Mouse (Mus musculus) heart, embryonic 11.5 days (tissue): ENCODE measurements around the gene Plekhj1. TPM values are rescaled to one million over a fixed set of nuclear protein-coding genes. Genes with fewer than 3 reads are reported as not detected.

Source experiments
- ATAC-seq: fragments of 200-750 bp; cut with Nextera tagmentation; replicated peaks from 2 replicates; pipeline ENCODE4 v1.8.0; 2017; ENCODE audit warnings: moderate library complexity; ENCODE audit not compliant: insufficient number of reproducible peaks, low FRiP score, low TSS enrichment
- H3K27ac ChIP-seq: fragments of 300-500 bp; sonication (generic); 2 replicates; pipeline ENCODE4 v1.5.1; 2014; ENCODE audit warnings: mild to moderate bottlenecking, low read depth, low read length
- H3K27me3 ChIP-seq: fragments of 300-500 bp; sonication (generic); 2 replicates; pipeline ENCODE4 v1.6.1; 2014; ENCODE audit warnings: mild to moderate bottlenecking, low read length, mixed read lengths; ENCODE audit not compliant: control insufficient read depth, insufficient read depth
- H3K36me3 ChIP-seq: fragments of 300-500 bp; sonication (generic); 2 replicates; pipeline ENCODE4 v1.6.1; 2014; ENCODE audit warnings: mild to moderate bottlenecking, low read length, moderate library complexity, mixed read lengths; ENCODE audit not compliant: control insufficient read depth, insufficient read depth
- H3K4me1 ChIP-seq: fragments of 300-500 bp; sonication (generic); 2 replicates; pipeline ENCODE4 v1.6.1; 2014; ENCODE audit warnings: low read length; ENCODE audit not compliant: control insufficient read depth, insufficient read depth
- H3K4me2 ChIP-seq: fragments of 300-500 bp; sonication (generic); 2 replicates; pipeline ENCODE4 v1.6.1; 2014; ENCODE audit warnings: mild to moderate bottlenecking, moderate library complexity
- H3K4me3 ChIP-seq: fragments of 300-500 bp; sonication (generic); 2 replicates; pipeline ENCODE4 v1.5.1; 2014; ENCODE audit warnings: low read depth, low read length
- H3K9ac ChIP-seq: fragments of 300-500 bp; sonication (generic); 2 replicates; pipeline ENCODE4 v1.6.1; 2014; ENCODE audit warnings: mild to moderate bottlenecking, low read depth, low read length, moderate library complexity
- H3K9me3 ChIP-seq: fragments of 300-500 bp; sonication (generic); replicated peaks from 2 replicates; pipeline ENCODE4 v1.6.1; 2016; ENCODE audit warnings: low read length; ENCODE audit not compliant: control insufficient read depth
- WGBS: fragments of 180-500 bp; shearing (Covaris S2); extraction: QIAGEN DNeasy Blood & Tissue Kit; methylation state at CpG from one replicate; pipeline ENCODE4 v1.1.7; 2014; ENCODE audit not compliant: insufficient replicate concordance; 5-methylcytosine and 5-hydroxymethylcytosine counted together
- polyA plus RNA-seq: library from polyadenylated mRNA; unstranded; fragments of >200 nt; fragmentation: Nextera tagmentation; extraction: Ambion mirVana; gene quantifications from 2 replicates; pipeline ENCODE4 v1.2.1, GENCODE M21; 2014

The Plekhj1 gene
- polyA plus RNA-seq, 1 experiment from 2014 or later, result 97.7 TPM

DNA sequence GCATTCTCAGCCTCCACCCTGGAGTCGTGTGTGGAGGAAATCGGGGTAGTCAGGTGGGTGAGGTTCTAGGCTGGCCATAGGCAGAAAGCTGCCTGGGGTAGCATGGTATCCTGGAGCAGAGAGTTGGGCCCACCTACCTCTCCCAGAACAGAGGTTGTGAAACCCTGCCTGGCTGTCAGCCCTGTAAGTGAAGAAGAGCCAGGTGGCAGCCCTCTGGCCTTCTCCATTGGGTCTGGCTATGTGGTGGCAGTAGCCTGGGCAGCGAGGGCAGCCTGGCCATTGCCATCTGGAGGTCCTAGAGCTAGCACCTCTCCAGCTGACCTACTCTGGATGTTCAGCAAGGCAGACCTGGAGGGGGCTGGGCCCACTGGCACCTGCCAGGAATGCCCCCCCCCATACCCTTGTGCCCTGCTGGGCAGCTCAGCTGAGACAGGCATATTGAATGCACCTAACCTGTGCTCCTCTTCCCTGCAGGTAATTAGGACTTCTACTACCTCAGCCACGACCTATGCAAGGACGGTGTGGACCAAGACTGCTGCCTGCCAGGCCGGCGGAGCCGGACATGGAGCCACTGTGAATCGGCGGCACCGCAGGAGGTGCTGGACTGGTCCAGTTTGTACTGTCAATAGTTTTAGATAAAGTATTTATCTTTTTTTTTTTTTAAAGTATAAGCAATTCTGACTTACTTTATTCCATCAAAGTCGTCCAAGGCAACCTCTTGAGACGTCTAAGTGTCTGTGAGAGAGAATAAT, 5.2 kb downstream of the Plekhj1 start:
- ATAC-seq, result no peak
- H3K4me1 ChIP-seq, result peaks cover 30% of the 10 kb centered on the region
- H3K27me3 ChIP-seq, result no peaks in the 10 kb centered on the region
- H3K4me2 ChIP-seq, result no peak overlapping the region
- peaks cover 49% of the 10 kb centered on the region for H3K36me3 ChIP-seq
- no peak overlapping the region for H3K9ac ChIP-seq
- H3K27ac ChIP-seq, result no peak overlapping the region
- no peaks in the 10 kb centered on the region for H3K9me3 ChIP-seq
- WGBS, result 91% methylated on average over 13 of the region's 13 CpGs
- no peak overlapping the region for H3K4me3 ChIP-seq

DNA sequence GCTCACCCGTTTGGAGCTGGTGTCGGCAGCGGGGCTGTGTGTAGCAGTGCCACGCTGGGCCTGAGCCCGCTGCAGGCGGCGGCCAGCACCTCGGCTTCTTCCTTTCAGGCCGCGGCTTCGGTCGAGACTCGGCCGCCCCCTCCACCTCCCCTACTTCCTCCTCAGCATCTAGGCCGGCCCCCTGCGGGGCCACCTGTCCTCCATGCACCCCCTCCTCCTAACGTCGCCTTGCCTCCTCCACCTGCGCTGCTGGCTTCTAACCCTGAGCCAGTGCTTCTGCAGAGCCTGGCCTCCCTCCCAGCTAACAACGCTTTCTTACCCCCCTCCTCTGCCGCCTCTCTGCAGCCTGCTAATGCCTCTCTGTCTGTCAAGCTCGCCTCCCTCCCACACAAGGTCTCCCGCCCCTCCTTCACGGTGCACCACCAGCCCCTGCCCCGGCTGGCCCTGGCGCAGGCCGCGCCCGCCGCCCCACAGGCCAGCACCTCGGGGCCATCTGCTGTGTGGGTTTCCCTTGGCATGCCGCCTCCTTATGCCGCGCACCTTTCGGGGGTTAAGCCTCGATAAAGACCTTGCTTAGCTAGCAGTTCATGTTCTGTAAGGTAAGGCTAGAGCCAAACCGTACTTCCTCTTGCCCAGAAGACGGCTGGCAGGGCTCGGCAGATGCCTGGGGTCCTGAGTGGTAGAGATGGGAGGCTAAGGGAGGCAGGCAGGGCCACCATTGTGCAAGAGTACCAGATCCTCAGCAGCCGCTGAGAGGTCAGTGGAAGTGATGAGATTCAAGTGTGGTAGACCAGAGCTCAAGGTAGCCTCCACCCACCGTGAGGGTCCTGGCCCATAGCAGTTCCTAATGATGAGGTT, 6.0 kb downstream of the Plekhj1 start:
- no peak for ATAC-seq
- Histone ChIP-seq H3K4me3 (no peak overlapping the region), H3K4me2 (no peak overlapping the region), H3K9ac (no peak overlapping the region), H3K27me3 (no peaks in the 10 kb centered on the region), H3K9me3 (no peaks in the 10 kb centered on the region), H3K27ac (peak overlapping the region; percentile 6; the same call in 1 of the 2 replicates), H3K36me3 (peaks cover 57% of the 10 kb centered on the region), H3K4me1 (peaks cover 30% of the 10 kb centered on the region)
- 72% methylated on average over 41 of the region's 41 CpGs for WGBS

DNA sequence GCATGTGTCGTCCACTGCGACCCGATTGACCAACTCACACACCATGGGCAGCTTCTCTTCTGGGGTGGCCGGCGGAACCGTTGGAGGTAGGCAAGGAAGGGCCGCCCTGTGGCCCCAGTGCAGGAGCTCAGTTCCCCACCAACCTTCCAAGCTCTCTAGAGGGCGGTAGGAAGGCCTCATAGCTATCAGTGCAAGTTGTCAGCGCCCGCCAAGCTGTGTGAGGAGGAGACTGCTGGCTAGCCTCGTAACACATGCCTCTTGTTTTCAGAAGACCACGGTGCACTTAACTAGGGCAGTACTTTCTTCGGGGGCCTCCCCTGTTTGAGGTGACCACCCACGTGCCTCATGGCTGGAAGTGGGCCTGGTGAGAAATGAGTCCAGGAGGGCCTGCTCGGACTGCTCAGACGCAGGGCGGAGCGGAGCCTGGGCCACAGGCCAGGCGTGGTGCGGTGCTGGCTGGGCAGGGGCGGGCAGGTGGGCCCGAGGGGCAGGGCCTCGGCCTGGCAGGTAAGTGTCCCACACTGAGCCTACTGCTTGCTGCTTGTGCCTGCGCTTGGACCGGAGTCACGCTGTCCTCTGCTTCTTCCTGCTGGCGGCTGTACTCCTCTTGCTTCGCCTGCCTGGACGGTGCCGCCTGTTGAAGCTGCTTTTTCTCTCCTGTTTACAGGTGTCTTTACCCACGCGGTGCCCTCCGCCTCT, 6.8 kb downstream of the Plekhj1 start:
- no peaks in the 10 kb centered on the region for H3K9me3 ChIP-seq
- H3K4me3 ChIP-seq, result no peak overlapping the region
- ATAC-seq, result 0 out of 2 replicates have a peak, but pooled peaks have one; percentile 15
- H3K27ac ChIP-seq, result peak overlapping the region; percentile 6
- no peak overlapping the region for H3K9ac ChIP-seq
- H3K27me3 ChIP-seq, result no peaks in the 10 kb centered on the region
- peaks cover 23% of the 10 kb centered on the region for H3K4me1 ChIP-seq
- 68% methylated on average over 33 of the region's 33 CpGs for WGBS
- no peak overlapping the region for H3K4me2 ChIP-seq
- peaks cover 61% of the 10 kb centered on the region for H3K36me3 ChIP-seq

GRCm38 (mm10) chr10:80790761-80791404, 7.5 kb downstream of the Plekhj1 start:
- H3K27ac ChIP-seq, result no peak overlapping the region; the same call in 1 of the 2 replicates
- H3K27me3 ChIP-seq, result no peaks in the 10 kb centered on the region
- no peak overlapping the region for H3K4me3 ChIP-seq
- peaks cover 18% of the 10 kb centered on the region for H3K4me1 ChIP-seq
- no peak overlapping the region for H3K9ac ChIP-seq
- no peak for ATAC-seq
- 75% methylated on average over 19 of the region's 19 CpGs for WGBS
- no peak overlapping the region for H3K4me2 ChIP-seq
- H3K36me3 ChIP-seq, result peaks cover 65% of the 10 kb centered on the region
- no peaks in the 10 kb centered on the region for H3K9me3 ChIP-seq

GRCm38 (mm10) chr10:80787517-80787916, 10.9 kb downstream of the Plekhj1 start:
- Histone ChIP-seq H3K4me1 (peaks cover 18% of the 10 kb centered on the region), H3K9me3 (no peaks in the 10 kb centered on the region), H3K36me3 (peaks cover 59% of the 10 kb centered on the region), H3K9ac (no peak overlapping the region), H3K27ac (no peak overlapping the region), H3K27me3 (no peaks in the 10 kb centered on the region), H3K4me3 (no peak overlapping the region), H3K4me2 (no peak overlapping the region)
- 83% methylated on average over 2 of the region's 2 CpGs for WGBS
- ATAC-seq, result no peak

GRCm38 (mm10) chr10:80785963-80786362, 12.5 kb downstream of the Plekhj1 start:
- WGBS, result 92% methylated on average over 11 of the region's 11 CpGs
- Histone ChIP-seq H3K4me2 (no peak overlapping the region), H3K27me3 (no peaks in the 10 kb centered on the region), H3K4me1 (peaks cover 3% of the 10 kb centered on the region), H3K36me3 (peaks cover 59% of the 10 kb centered on the region), H3K9me3 (no peaks in the 10 kb centered on the region), H3K4me3 (no peak overlapping the region), H3K9ac (no peak overlapping the region), H3K27ac (no peak overlapping the region)
- no peak for ATAC-seq

DNA sequence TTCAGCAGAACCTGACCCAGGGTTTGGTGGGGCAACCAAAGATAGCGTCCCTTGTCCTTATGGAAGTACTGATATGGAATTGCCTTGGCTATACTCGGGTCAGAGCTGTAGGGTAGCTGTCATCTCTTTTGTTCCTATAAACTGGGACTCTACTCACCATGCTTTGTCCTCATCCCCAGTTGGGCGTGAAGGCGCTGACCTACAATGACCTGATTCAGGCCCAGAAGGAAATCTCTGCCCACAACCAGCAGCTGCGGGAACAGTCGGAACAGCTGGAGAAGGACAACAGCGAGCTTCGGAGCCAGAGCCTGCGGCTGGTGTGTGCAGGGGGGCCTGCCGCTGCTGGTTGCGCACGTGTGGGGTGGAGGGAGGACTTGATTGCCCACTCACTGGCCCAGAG, 13.6 kb downstream of the Plekhj1 start:
- Histone ChIP-seq H3K9ac (no peak overlapping the region), H3K4me2 (no peak overlapping the region), H3K9me3 (no peaks in the 10 kb centered on the region), H3K36me3 (peaks cover 56% of the 10 kb centered on the region), H3K4me1 (no peaks in the 10 kb centered on the region), H3K27me3 (no peaks in the 10 kb centered on the region), H3K27ac (no peak overlapping the region), H3K4me3 (no peak overlapping the region)
- WGBS, result 88% methylated on average over 12 of the region's 12 CpGs
- ATAC-seq, result no peak

- Histone ChIP-seq H3K4me2 (no peak overlapping the region), H3K27ac (no peak overlapping the region), H3K4me3 (no peak overlapping the region), H3K9ac (no peak overlapping the region), H3K9me3 (no peaks in the 10 kb centered on the region), H3K4me1 (no peaks in the 10 kb centered on the region), H3K36me3 (peaks cover 55% of the 10 kb centered on the region), H3K27me3 (no peaks in the 10 kb centered on the region)
- no peak for ATAC-seq
- 95% methylated on average over 2 of the region's 2 CpGs for WGBS
Measured at GRCm38 (mm10) chr10:80784302-80784701, 14.1 kb downstream of the Plekhj1 start.
